Mouse (Mus musculus): Measurements from ENCODE around the gene Clptm1.
A peak's percentile ranks its signal among the peaks of the same experiment; 100 is the strongest.
"Not testable (repeated sequence)": the region's sequence is repeated elsewhere in the genome, so short reads cannot be mapped to it uniquely, and the experiment has no call there.

The Clptm1 gene

DNA sequence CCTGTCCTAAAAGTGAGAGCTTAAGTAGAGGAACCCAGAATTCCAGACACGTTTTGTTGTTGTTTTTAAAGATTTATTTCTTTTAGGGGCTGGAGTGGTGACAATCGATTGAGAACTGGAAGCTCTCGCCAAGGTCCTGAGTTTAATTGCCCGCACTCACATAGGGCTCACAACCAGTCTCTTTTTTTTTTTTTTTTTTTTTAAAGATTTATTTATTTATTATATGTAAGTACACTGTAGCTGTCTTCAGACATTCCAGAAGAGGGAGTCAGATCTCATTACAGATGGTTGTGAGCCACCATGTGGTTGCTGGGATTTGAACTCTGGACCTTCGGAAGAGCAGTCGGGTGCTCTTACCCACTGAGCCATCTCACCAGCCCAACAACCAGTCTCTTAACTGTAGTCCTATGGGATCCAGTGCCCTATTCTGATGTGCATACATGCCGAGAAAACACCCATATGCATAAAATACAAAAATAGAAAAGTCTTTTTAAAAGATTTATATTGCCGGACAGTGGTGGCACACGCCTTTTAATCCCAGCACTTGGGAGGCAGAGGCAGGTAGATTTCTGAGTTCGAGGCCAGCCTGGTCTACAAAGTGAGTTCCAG is 60.1 kb downstream of the Clptm1 start:
- not testable (repeated sequence) for DNase-seq

DNA sequence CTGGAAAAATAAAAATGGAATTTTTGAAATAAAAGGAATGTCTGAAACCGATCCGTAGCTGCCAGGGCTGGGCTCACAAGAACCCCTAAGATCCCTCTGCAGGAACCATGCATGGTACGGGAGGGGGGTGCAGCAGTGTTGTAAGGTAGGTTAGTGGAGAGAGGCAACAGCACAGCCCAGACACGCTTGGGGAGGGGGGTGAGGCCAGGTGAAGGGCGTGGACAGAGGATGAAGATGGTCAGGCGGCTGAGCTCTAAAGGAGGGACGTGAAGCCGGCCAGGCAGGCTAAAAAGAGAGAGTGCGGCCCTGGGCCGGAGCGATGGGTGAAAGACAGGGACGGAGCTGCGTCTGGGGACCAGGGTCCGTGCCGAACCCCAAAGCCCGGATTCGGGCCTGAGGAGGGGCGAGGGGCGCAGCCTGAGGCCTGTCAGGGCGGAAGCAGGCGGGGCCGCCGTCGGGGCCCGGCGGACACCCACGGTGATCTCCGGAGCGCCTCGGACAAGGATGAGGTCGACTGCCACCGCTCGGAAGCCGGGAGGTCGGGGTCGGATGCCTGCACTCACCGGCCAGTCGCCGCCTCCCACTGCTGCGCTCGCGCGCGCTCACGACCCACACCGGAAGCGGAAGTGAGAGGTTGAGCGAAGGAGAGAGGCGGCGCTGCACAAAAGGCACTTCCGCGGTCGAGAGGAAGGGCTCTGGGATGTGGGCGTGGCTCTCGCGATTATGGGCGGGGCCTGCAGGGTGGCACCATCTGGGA is 60.8 kb downstream of the Clptm1 start, which contains the start of gene Clasrp:
Clasrp (minus strand) TSS at position 638 of the 757 bp plus-strand sequence.
- DNase-seq = peak; percentile 97

DNA sequence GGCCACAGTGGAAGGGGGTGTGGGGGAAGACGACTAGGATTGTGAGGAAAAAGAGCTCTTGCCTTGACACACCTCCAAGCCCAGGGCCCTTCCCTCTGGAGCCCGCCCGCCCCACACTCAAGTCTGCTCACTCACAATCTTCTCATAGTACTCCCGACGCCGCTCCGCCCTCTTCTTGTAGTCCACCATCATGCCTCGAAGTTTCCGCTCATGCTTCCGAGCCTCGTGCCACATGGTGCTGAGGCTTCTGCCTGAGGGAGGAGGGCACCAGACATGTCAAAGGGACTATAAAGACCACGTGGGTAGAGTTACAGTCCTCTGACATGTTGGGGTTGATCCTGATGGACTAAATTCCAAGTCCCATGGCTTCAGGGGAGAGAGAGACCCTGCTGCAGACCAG is 61.8 kb downstream of the Clptm1 start:
- DNase-seq = no peak

DNA sequence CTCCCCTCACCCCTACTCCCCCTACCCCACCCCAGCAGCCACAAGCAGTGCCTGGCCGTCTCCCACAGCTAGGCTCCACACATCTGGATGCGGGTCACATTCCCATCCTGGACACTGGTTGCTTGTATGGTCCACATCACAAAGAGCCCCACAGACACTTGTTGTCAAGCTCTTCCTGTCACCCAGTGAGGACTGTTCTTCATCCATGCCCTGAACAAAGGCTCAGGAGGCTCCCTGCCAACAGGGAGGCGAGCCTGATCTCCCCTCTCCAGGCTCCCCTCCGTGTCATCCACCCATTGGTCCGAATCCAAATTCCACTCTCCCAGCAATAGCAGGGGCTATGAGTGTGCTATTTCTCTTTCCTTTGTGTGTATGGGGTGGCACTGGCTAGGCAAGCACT is 64.3 kb downstream of the Clptm1 start:
- DNase-seq = no peak

DNA sequence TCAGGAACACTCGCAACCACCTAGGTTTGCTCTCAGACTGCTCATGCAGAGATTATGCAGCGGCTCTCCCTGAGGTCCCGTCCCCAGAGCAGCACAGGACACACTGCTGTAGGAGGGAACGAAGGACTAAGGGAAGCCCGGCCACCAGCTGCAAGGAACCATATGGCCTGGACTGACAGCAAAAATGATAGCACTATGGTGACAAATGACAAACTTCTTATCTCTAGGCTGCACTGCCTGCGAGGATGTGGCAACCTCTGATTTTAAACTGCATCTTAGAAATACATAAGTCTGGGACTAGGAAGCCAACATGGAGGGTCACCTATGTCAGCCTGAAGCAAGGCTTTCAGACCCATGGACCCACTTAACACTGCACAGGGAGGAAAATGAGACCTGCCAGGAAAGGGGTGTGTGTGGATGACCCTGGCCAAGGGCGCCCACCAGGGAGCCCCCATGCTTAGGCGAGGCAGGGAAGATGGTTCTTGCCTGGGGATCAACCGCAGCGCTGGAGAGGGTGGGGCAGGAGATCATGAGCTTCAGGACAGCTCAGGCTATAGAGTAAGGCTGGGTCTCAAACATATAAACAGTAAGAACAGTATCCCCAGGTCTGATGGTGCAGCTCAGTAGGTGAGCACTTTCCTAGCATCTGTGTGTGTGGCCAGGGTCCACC is 71.6 kb downstream of the Clptm1 start:
- DNase-seq = no peak

DNA sequence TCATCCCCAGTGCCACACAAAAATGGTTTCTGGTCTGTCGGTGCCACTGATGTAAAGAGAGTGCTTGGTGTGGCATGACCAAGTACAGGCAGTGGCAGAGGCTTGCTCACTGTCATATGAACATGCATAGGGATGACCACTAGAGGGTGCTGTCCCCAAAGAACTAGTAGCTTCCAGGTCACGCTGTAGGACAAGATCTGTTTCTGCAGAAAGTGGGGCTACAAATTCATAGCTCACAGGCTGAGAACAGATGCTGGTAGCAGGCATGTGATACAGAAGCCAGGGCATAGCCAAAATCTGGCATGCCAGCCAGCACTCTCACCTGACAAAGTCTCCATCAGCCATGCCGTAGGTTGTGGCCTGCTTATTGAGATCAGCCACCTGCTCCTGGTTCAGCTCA is 74.9 kb downstream of the Clptm1 start:
- peak; percentile 70 for DNase-seq

DNA sequence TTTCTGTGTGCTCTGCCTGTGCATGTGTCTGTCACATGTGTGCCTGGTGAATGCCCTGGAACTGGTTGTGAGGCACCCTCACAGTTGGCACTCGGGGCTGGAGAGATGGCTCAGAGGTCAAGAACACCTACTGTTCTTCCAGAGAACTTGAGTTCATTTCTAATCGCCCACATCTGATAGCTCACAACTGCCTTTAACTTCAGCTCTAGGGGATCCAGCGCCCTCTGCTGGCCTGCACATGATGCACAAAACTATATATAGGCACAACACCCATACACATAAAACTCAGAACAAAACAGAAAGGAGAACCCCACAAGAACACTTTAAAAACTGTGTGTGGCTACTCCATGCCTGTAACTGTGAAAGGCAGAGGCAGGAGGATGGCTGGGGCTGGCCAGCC is 75.6 kb downstream of the Clptm1 start:
- DNase-seq = peak; percentile 60

DNA sequence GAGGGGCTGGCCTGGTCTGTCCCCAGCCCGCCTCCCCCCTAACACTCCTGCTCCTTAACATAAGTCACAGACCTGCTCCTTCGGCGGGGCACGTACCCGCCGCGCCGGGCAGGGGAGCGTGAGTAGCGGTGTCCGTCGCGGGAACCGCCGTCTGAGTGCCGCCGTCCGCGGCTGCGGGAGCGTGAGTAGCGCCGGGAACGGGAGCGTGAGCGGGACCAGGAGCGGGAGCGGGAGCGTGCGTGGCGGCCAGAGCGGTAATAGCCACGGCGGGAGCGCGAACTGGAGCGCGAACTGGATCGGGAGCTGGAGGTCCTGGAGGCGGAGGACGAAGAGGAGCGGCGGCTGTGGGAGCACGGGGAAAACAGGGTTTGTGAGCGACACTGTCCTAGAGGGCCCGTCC is 78.6 kb downstream of the Clptm1 start:
- DNase-seq = no peak

Measured in thymus, postnatal 25 days (tissue).